19 mouse cellular contexts compared by ENCODE assay signal in the genomic region with DNA sequence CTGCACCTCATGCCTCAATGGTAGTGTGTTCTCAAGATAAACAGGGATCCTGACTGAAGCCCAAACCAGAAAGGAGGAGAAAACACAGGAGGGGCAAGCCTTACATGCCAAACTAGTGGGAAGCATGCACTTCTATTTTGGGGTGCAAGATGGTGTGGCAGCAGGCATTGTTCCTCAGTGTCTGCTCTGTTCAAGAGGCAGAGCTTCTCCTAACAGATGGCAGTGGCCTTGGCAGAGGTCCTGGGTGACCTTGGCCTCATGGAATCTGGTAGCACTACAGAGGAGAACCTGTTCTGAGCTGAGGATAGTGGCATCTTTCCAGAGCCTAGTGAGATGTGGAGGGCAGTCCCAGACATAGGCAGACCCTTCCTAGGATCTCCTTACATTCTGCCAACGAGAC.
A peak's percentile ranks its signal among the peaks of the same experiment; 100 is the strongest.
DNase-seq lines count a peak whose midpoint lies in the region; ATAC-seq and TF ChIP-seq lines count a peak whose summit lies in the region.
"Had no signal": no experiment of that assay in that cellular context is flagged by ENCODE, and none has a peak within 500 bp of the region (broad histone marks: within the 10 kb centered on the region; RNA-seq: fewer than 3 reads in every experiment).

No protein-coding gene starts in this region.

- 85% methylated on average over 1 of the region's 1 CpGs for WGBS in heart, embryonic 13.5 days
- WGBS in liver, adult 2 months, result 95% methylated on average over 1 of the region's 1 CpGs
- WGBS in liver, embryonic 11.5 days, result 84% methylated on average over 1 of the region's 1 CpGs

- H3K4me3 ChIP-seq in heart, embryonic 13.5 days, result no peak overlapping the region
- no peak overlapping the region for H3K4me3 ChIP-seq in liver, adult 2 months (ENCODE audit: insufficient read depth, low read depth, low read length)
- H3K4me3 ChIP-seq in liver, embryonic 11.5 days (ENCODE audit: low read depth, low read length), result no peak overlapping the region
- H3K4me3 ChIP-seq: hindbrain, embryonic 15.5 days; lung, embryonic 15.5 days had no signal

- TF ChIP-seq POLR2A in liver, adult 2 months (IDR thresholded peaks at IDR 0.05; ENCODE audit: extremely low read depth, insufficient read depth, low read length), result no peak

- DNase-seq in heart, postnatal 36 days, result no peak
- DNase-seq in liver, adult 2 months (ENCODE audit: extremely low read depth, low read depth, low spot score), result peak; percentile 47
- no peak for DNase-seq in liver, embryonic 11.5 days (ENCODE audit: low spot score)
- DNase-seq in cerebellum, postnatal 25 days, result peak; percentile 96
- no peak for DNase-seq in kidney, adult 9 months
- no peak for DNase-seq in spleen, postnatal 36 days (ENCODE audit: low spot score in 2 of 2)
- DNase-seq: B cell, adult 2 months; embryo, embryonic 11 days; kidney, adult 18-20 months; kidney, postnatal 25 days; liver; right cerebral cortex, postnatal 14 days; thymus, postnatal 4 days had no signal

- H3K4me2 ChIP-seq in heart, embryonic 13.5 days, result no peak overlapping the region
- no peak overlapping the region for H3K4me2 ChIP-seq in liver, embryonic 11.5 days
- H3K4me2 ChIP-seq: hindbrain, embryonic 15.5 days; lung, embryonic 15.5 days had no signal

- no peaks in the 10 kb centered on the region for H3K36me3 ChIP-seq in heart, embryonic 13.5 days
- H3K36me3 ChIP-seq in liver, adult 2 months (ENCODE audit: control insufficient read depth, insufficient read depth, low read length), result no peaks in the 10 kb centered on the region
- H3K36me3 ChIP-seq in liver, embryonic 11.5 days (ENCODE audit: control insufficient read depth, insufficient read depth, low read length), result no peaks in the 10 kb centered on the region
- H3K36me3 ChIP-seq: hindbrain, embryonic 15.5 days; lung, embryonic 15.5 days had no signal

- no peaks in the 10 kb centered on the region for H3K9me3 ChIP-seq in heart, embryonic 13.5 days
- no peaks in the 10 kb centered on the region for H3K9me3 ChIP-seq in liver, embryonic 11.5 days (ENCODE audit: control insufficient read depth, low read length)
- H3K9me3 ChIP-seq: hindbrain, embryonic 15.5 days; lung, embryonic 15.5 days had no signal

- no peaks in the 10 kb centered on the region for H3K27me3 ChIP-seq in heart, embryonic 13.5 days (replicated peaks)
- no peaks in the 10 kb centered on the region for H3K27me3 ChIP-seq in liver, adult 2 months (ENCODE audit: control insufficient read depth, insufficient read depth, low read length)
- H3K27me3 ChIP-seq in liver, embryonic 11.5 days (replicated peaks; ENCODE audit: control insufficient read depth, insufficient read depth, low read length), result no peaks in the 10 kb centered on the region
- H3K27me3 ChIP-seq: hindbrain, embryonic 15.5 days; lung, embryonic 15.5 days had no signal

- H3K79me2 ChIP-seq in liver, adult 2 months (ENCODE audit: control insufficient read depth, insufficient read depth, low read length), result no peaks in the 10 kb centered on the region

- no peak overlapping the region for H3K9ac ChIP-seq in heart, embryonic 13.5 days
- no peak overlapping the region for H3K9ac ChIP-seq in liver, adult 2 months (ENCODE audit: low read depth, low read length)
- H3K9ac ChIP-seq in liver, embryonic 11.5 days (ENCODE audit: low read depth, low read length), result no peak overlapping the region
- H3K9ac ChIP-seq: hindbrain, embryonic 15.5 days; lung, embryonic 15.5 days had no signal

- intact Hi-C loops in heart, postnatal 36 days (cut with DNase I), result no loop called here

- peak overlapping the region; percentile 66 for H3K27ac ChIP-seq in heart, embryonic 13.5 days (replicated peaks)
- H3K27ac ChIP-seq in liver, adult 2 months (replicated peaks; ENCODE audit: insufficient read depth, low read depth, low read length), result no peak overlapping the region
- no peak overlapping the region for H3K27ac ChIP-seq in liver, embryonic 11.5 days (ENCODE audit: low read depth, low read length)
- H3K27ac ChIP-seq: hindbrain, embryonic 15.5 days; lung, embryonic 15.5 days had no signal

- no peak for TF ChIP-seq CTCF in liver, adult 2 months (IDR thresholded peaks at IDR 0.05; ENCODE audit: low read depth, low read length)

- no peak for ATAC-seq in heart, embryonic 13.5 days (ENCODE audit: extremely low read depth, insufficient number of reproducible peaks, low FRiP score, low TSS enrichment)
- ATAC-seq in liver, embryonic 11.5 days (replicated peaks; ENCODE audit: low FRiP score), result no peak
- ATAC-seq in granulocyte monocyte progenitor cell, adult 5-6 weeks (replicated peaks; ENCODE audit: poor library complexity, severe bottlenecking), result no peak
- ATAC-seq: forebrain, embryonic 14.5 days; midbrain, embryonic 16.5 days had no signal

- peaks cover 45% of the 10 kb centered on the region for H3K4me1 ChIP-seq in heart, embryonic 13.5 days
- peaks cover 3% of the 10 kb centered on the region for H3K4me1 ChIP-seq in liver, adult 2 months (ENCODE audit: control insufficient read depth, insufficient read depth, low read length)
- no peaks in the 10 kb centered on the region for H3K4me1 ChIP-seq in liver, embryonic 11.5 days (replicated peaks; ENCODE audit: control insufficient read depth, insufficient read depth, low read length)
- H3K4me1 ChIP-seq: lung, embryonic 15.5 days had no signal

Comparison
In these comparisons a context has a peak if more than half of its experiments do, and no peak if none do; other contexts are left out.
1. DNase-seq: peak in liver, adult 2 months (single experiment) and cerebellum, postnatal 25 days (2 of 2); none in heart, postnatal 36 days (0 of 2), liver, embryonic 11.5 days (single experiment), kidney, adult 9 months (single experiment) and spleen, postnatal 36 days (0 of 2).